Mouse (Mus musculus): ENCODE measurements around the gene Ptf1a.

- no peak for TF ChIP-seq CTCF (IDR thresholded peaks at IDR 0.05; ENCODE audit: extremely low read depth, insufficient read depth, low read length)
- no peak for TF ChIP-seq POLR2A (IDR thresholded peaks at IDR 0.05; ENCODE audit: extremely low read depth, insufficient read depth, low read length)
Measured at GRCm38 (mm10) chr2:19406531-19406930, 38.9 kb upstream of the Ptf1a start.

Data from cortical plate, adult 2 months (tissue).